Mouse (Mus musculus): ENCODE measurements around the gene Mib2. TPM values are rescaled to one million over a fixed set of nuclear protein-coding genes. Genes with fewer than 3 reads are reported as not detected.

Mib2 gene
- polyA plus RNA-seq, 1 experiment from 2014 or later = 19.7 TPM

GRCm38 (mm10) chr4:155654456-155655298, 14.3 kb downstream of the Mib2 start:
- H3K27me3 ChIP-seq (replicated peaks; ENCODE audit: control insufficient read depth, insufficient read depth, low read length) = peaks cover 28% of the 10 kb centered on the region
- peaks cover 32% of the 10 kb centered on the region for H3K4me1 ChIP-seq (replicated peaks; ENCODE audit: control insufficient read depth, insufficient read depth, low read length)
- H3K4me2 ChIP-seq (ENCODE audit: low read length) = peak overlapping the region; percentile 53
- H3K4me3 ChIP-seq (ENCODE audit: low read depth, low read length) = peak overlapping the region; percentile 46
- ATAC-seq (replicated peaks; ENCODE audit: low FRiP score, low TSS enrichment, low read depth) = peak; percentile 65
- H3K36me3 ChIP-seq (ENCODE audit: control insufficient read depth, insufficient read depth, low read length) = peaks cover 40% of the 10 kb centered on the region
- DNase-seq (ENCODE audit: low spot score) = peak; percentile 87
- WGBS = 3% methylated on average over 48 of the region's 52 CpGs
- peak overlapping the region; percentile 56 for H3K9ac ChIP-seq (ENCODE audit: low read length)
- H3K9me3 ChIP-seq (ENCODE audit: control insufficient read depth, low read length) = no peaks in the 10 kb centered on the region
- H3K27ac ChIP-seq (ENCODE audit: low read depth) = no peak overlapping the region

GRCm38 (mm10) chr4:155654183-155654455, 14.9 kb downstream of the Mib2 start:
- Histone ChIP-seq H3K9me3 (ENCODE audit: control insufficient read depth, low read length) (no peaks in the 10 kb centered on the region), H3K4me2 (ENCODE audit: low read length) (peak overlapping the region; percentile 53), H3K4me1 (replicated peaks; ENCODE audit: control insufficient read depth, insufficient read depth, low read length) (peaks cover 32% of the 10 kb centered on the region), H3K36me3 (ENCODE audit: control insufficient read depth, insufficient read depth, low read length) (peaks cover 43% of the 10 kb centered on the region), H3K9ac (ENCODE audit: low read length) (peak overlapping the region; percentile 11; the same call in 1 of the 2 replicates), H3K4me3 (ENCODE audit: low read depth, low read length) (peak overlapping the region; percentile 46), H3K27me3 (replicated peaks; ENCODE audit: control insufficient read depth, insufficient read depth, low read length) (peaks cover 28% of the 10 kb centered on the region), H3K27ac (ENCODE audit: low read depth) (no peak overlapping the region)
- WGBS = 3% methylated on average over 6 of the region's 6 CpGs
- ATAC-seq (replicated peaks; ENCODE audit: low FRiP score, low TSS enrichment, low read depth) = peak; percentile 6
- no peak for DNase-seq (ENCODE audit: low spot score)

GRCm38 (mm10) chr4:155653451-155654182, 15.4 kb downstream of the Mib2 start:
- H3K4me3 ChIP-seq (ENCODE audit: low read depth, low read length) = peak overlapping the region; percentile 42
- no peak overlapping the region for H3K27ac ChIP-seq (ENCODE audit: low read depth)
- H3K27me3 ChIP-seq (replicated peaks; ENCODE audit: control insufficient read depth, insufficient read depth, low read length) = peaks cover 28% of the 10 kb centered on the region
- H3K9ac ChIP-seq (ENCODE audit: low read length) = peak overlapping the region; percentile 60; the same call in 1 of the 2 replicates
- DNase-seq (ENCODE audit: low spot score) = peak; percentile 79
- WGBS = 2% methylated on average over 31 of the region's 31 CpGs
- H3K4me2 ChIP-seq (ENCODE audit: low read length) = peak overlapping the region; percentile 53
- H3K9me3 ChIP-seq (ENCODE audit: control insufficient read depth, low read length) = no peaks in the 10 kb centered on the region
- no peak for ATAC-seq (replicated peaks; ENCODE audit: low FRiP score, low TSS enrichment, low read depth)
- peaks cover 32% of the 10 kb centered on the region for H3K4me1 ChIP-seq (replicated peaks; ENCODE audit: control insufficient read depth, insufficient read depth, low read length)
- H3K36me3 ChIP-seq (ENCODE audit: control insufficient read depth, insufficient read depth, low read length) = peaks cover 46% of the 10 kb centered on the region

- no peaks in the 10 kb centered on the region for H3K9me3 ChIP-seq (ENCODE audit: control insufficient read depth, low read length)
- H3K36me3 ChIP-seq (ENCODE audit: control insufficient read depth, insufficient read depth, low read length) = peaks cover 49% of the 10 kb centered on the region
- peak within 1 kb of the TSS; percentile 53 for H3K4me2 ChIP-seq (ENCODE audit: low read length)
- peaks cover 28% of the 10 kb centered on the region for H3K27me3 ChIP-seq (replicated peaks; ENCODE audit: control insufficient read depth, insufficient read depth, low read length)
- WGBS = under 1% methylated on average over 33 of the region's 33 CpGs
- H3K4me3 ChIP-seq (ENCODE audit: low read depth, low read length) = peak within 1 kb of the TSS; percentile 46
- ATAC-seq (replicated peaks; ENCODE audit: low FRiP score, low TSS enrichment, low read depth) = peak; percentile 35
- 0 out of 2 replicates have a peak within 1 kb of the TSS, but pooled peaks have one; percentile 1 for H3K27ac ChIP-seq (ENCODE audit: low read depth)
- H3K4me1 ChIP-seq (replicated peaks; ENCODE audit: control insufficient read depth, insufficient read depth, low read length) = peaks cover 32% of the 10 kb centered on the region
- H3K9ac ChIP-seq (ENCODE audit: low read length) = peak within 1 kb of the TSS; percentile 60
- DNase-seq (ENCODE audit: low spot score) = peak; percentile 78
These were observed 15.9 kb downstream of the Mib2 start, which contains the start of gene Mmp23 for GRCm38 (mm10) chr4:155653086-155653450. Gene Mmp23, minus strand, starts transcription at chr4:155653384.

GRCm38 (mm10) chr4:155652283-155653085, 16.5 kb downstream of the Mib2 start:
- Histone ChIP-seq H3K36me3 (ENCODE audit: control insufficient read depth, insufficient read depth, low read length) (peaks cover 49% of the 10 kb centered on the region), H3K27ac (ENCODE audit: low read depth) (0 out of 2 replicates have a peak overlapping the region, but pooled peaks have one; percentile 1), H3K4me1 (replicated peaks; ENCODE audit: control insufficient read depth, insufficient read depth, low read length) (peaks cover 32% of the 10 kb centered on the region), H3K27me3 (replicated peaks; ENCODE audit: control insufficient read depth, insufficient read depth, low read length) (peaks cover 28% of the 10 kb centered on the region), H3K4me2 (ENCODE audit: low read length) (peak overlapping the region; percentile 53), H3K9me3 (ENCODE audit: control insufficient read depth, low read length) (no peaks in the 10 kb centered on the region), H3K9ac (ENCODE audit: low read length) (peak overlapping the region; percentile 60), H3K4me3 (ENCODE audit: low read depth, low read length) (peak overlapping the region; percentile 42)
- no peak for ATAC-seq (replicated peaks; ENCODE audit: low FRiP score, low TSS enrichment, low read depth)
- DNase-seq (ENCODE audit: low spot score) = no peak
- 24% methylated on average over 36 of the region's 36 CpGs for WGBS

GRCm38 (mm10) chr4:155651553-155652269, 17.3 kb downstream of the Mib2 start:
- Histone ChIP-seq H3K9me3 (ENCODE audit: control insufficient read depth, low read length) (no peaks in the 10 kb centered on the region), H3K4me2 (ENCODE audit: low read length) (peak overlapping the region; percentile 53; the same call in 1 of the 2 replicates), H3K27me3 (replicated peaks; ENCODE audit: control insufficient read depth, insufficient read depth, low read length) (peaks cover 28% of the 10 kb centered on the region), H3K4me1 (replicated peaks; ENCODE audit: control insufficient read depth, insufficient read depth, low read length) (peaks cover 32% of the 10 kb centered on the region), H3K36me3 (ENCODE audit: control insufficient read depth, insufficient read depth, low read length) (peaks cover 54% of the 10 kb centered on the region), H3K4me3 (ENCODE audit: low read depth, low read length) (no peak overlapping the region), H3K27ac (ENCODE audit: low read depth) (no peak overlapping the region; the same call in 1 of the 2 replicates), H3K9ac (ENCODE audit: low read length) (no peak overlapping the region)
- WGBS = 56% methylated on average over 15 of the region's 15 CpGs
- ATAC-seq (replicated peaks; ENCODE audit: low FRiP score, low TSS enrichment, low read depth) (peak; percentile 6; the same call in 1 of the 2 replicates), DNase-seq (ENCODE audit: low spot score) (peak; percentile 55)

- H3K27me3 ChIP-seq (replicated peaks; ENCODE audit: control insufficient read depth, insufficient read depth, low read length) = peaks cover 17% of the 10 kb centered on the region
- DNase-seq (ENCODE audit: low spot score) = no peak
- peaks cover 57% of the 10 kb centered on the region for H3K36me3 ChIP-seq (ENCODE audit: control insufficient read depth, insufficient read depth, low read length)
- H3K4me3 ChIP-seq (ENCODE audit: low read depth, low read length) = no peak overlapping the region
- no peaks in the 10 kb centered on the region for H3K9me3 ChIP-seq (ENCODE audit: control insufficient read depth, low read length)
- no peak overlapping the region for H3K9ac ChIP-seq (ENCODE audit: low read length)
- WGBS = 92% methylated on average over 11 of the region's 11 CpGs
- H3K4me2 ChIP-seq (ENCODE audit: low read length) = no peak overlapping the region
- H3K4me1 ChIP-seq (replicated peaks; ENCODE audit: control insufficient read depth, insufficient read depth, low read length) = peaks cover 22% of the 10 kb centered on the region
- H3K27ac ChIP-seq (ENCODE audit: low read depth) = no peak overlapping the region
- ATAC-seq (replicated peaks; ENCODE audit: low FRiP score, low TSS enrichment, low read depth) = no peak
These were observed 19.6 kb downstream of the Mib2 start for GRCm38 (mm10) chr4:155649355-155649754.
